Mouse (Mus musculus) cortical plate, adult 2 months (tissue): ENCODE data around the gene Zfp423.

Experiments used
- CTCF ChIP-seq: fragments of 200-500 bp; IDR thresholded peaks from 2 replicates; pipeline ENCODE4 v1.5.1; 2011; ENCODE audit warnings: mild to moderate bottlenecking, control low read depth, low read length; ENCODE audit not compliant: insufficient read depth; ENCODE audit errors: extremely low read depth
- POLR2A ChIP-seq: fragments of 200-500 bp; IDR thresholded peaks from 2 replicates; pipeline ENCODE4 v1.6.1; 2011; ENCODE audit warnings: mild to moderate bottlenecking, low read length, control low read depth; ENCODE audit not compliant: insufficient read depth; ENCODE audit errors: extremely low read depth

- TF ChIP-seq CTCF (no peak), POLR2A (no peak)
Measured at GRCm38 (mm10) chr8:87747142-87747541, 212.3 kb downstream of the Zfp423 start.
